Mouse (Mus musculus) layer of hippocampus, adult 9-10 months (tissue): ENCODE results near the gene Mss51.

ENCODE experiments used
- DNase-seq: peaks from one replicate; pipeline ENCODE4 v3.0.0; 2022; ENCODE audit warnings: low spot score

Mss51 gene

GRCm38 (mm10) chr14:20451765-20452331, 44.9 kb downstream of the Mss51 start, which contains the start of gene Cfap70:
TSS of gene Cfap70 (minus strand) at chr14:20452226.
- no peak for DNase-seq

- no peak for DNase-seq
These were observed 45.4 kb downstream of the Mss51 start for GRCm38 (mm10) chr14:20451302-20451701.

- DNase-seq: no peak
These were observed 49.5 kb downstream of the Mss51 start for GRCm38 (mm10) chr14:20447209-20447608.

- no peak for DNase-seq
These were observed 54.4 kb downstream of the Mss51 start for GRCm38 (mm10) chr14:20442252-20442651.

GRCm38 (mm10) chr14:20436976-20437375, 59.7 kb downstream of the Mss51 start:
- DNase-seq: no peak
